Mouse (Mus musculus) MEL (cell line): ENCODE measurements around the gene Gm12355. TPM values are rescaled to one million over a fixed set of nuclear protein-coding genes. Genes with fewer than 3 reads are reported as not detected.

Experiments
- DNase-seq: peaks from one replicate; pipeline ENCODE4 v3.0.0; 2011; ENCODE audit warnings: low read depth, low spot score
- H3K27ac ChIP-seq: 2 replicates; pipeline ENCODE4 v1.5.1; 2012; ENCODE audit warnings: low read depth, mild to moderate bottlenecking, control low read depth, low read length, moderate library complexity; ENCODE audit not compliant: control insufficient read depth
- H3K27me3 ChIP-seq, 2 experiments: fragments of 150-350 bp in 1 of 2; sonication (generic) in 1 of 2; 2 replicates each; pipeline ENCODE4 v1.6.1; 2012; ENCODE audit warnings: low read length in 2 of 2, mild to moderate bottlenecking in 2 of 2, improper control_type of control experiment in 1 of 2, moderate library complexity in 1 of 2; ENCODE audit not compliant: insufficient read depth in 2 of 2, control insufficient read depth in 1 of 2
- H3K36me3 ChIP-seq, 2 experiments: 2 replicates each; pipeline ENCODE4 v1.6.1; 2012 to 2014; ENCODE audit warnings: low read length in 2 of 2, improper control_type of control experiment in 1 of 2, inconsistent platforms in 1 of 2, mild to moderate bottlenecking in 1 of 2; ENCODE audit not compliant: insufficient read depth in 2 of 2, control insufficient read depth in 1 of 2
- H3K4me1 ChIP-seq, 2 experiments: fragments of 150-350 bp in 1 of 2; sonication (generic) in 1 of 2; 2 replicates each; pipeline ENCODE4 v1.6.1; 2012; ENCODE audit warnings: low read length in 2 of 2, improper control_type of control experiment in 1 of 2, mild to moderate bottlenecking in 1 of 2; ENCODE audit not compliant: insufficient read depth in 2 of 2, control insufficient read depth in 1 of 2
- H3K4me3 ChIP-seq, 2 experiments: fragments of 150-350 bp in 1 of 2; sonication (generic) in 1 of 2; 2 replicates each; pipeline ENCODE4 v1.5.1; 2012; ENCODE audit warnings: low read depth in 2 of 2, low read length in 2 of 2, mild to moderate bottlenecking in 2 of 2, moderate library complexity in 2 of 2, control low read depth in 1 of 2, improper control_type of control experiment in 1 of 2; ENCODE audit not compliant: control insufficient read depth in 1 of 2, insufficient read depth in 1 of 2
- H3K79me2 ChIP-seq: 2 replicates; pipeline ENCODE4 v1.6.1; 2012; ENCODE audit warnings: mild to moderate bottlenecking, low read length, moderate library complexity; ENCODE audit not compliant: control insufficient read depth, poor library complexity, insufficient read depth
- H3K9ac ChIP-seq: 2 replicates; pipeline ENCODE4 v1.6.1; 2012; ENCODE audit warnings: low read depth, mild to moderate bottlenecking, control low read depth, low read length, moderate library complexity; ENCODE audit not compliant: control insufficient read depth, poor library complexity, severe bottlenecking
- H3K9me3 ChIP-seq: fragments of 150-350 bp; sonication (generic); replicated peaks from 2 replicates; pipeline ENCODE4 v1.6.1; 2012; ENCODE audit warnings: mild to moderate bottlenecking, low read length, improper control_type of control experiment, moderate library complexity; ENCODE audit not compliant: insufficient read depth
- BHLHE40 ChIP-seq: IDR thresholded peaks from 2 replicates; pipeline ENCODE4 v1.6.1; 2012; ENCODE audit warnings: low read depth, mild to moderate bottlenecking, inconsistent platforms, low read length, improper control_type of control experiment, borderline replicate concordance
- CHD1 ChIP-seq: IDR thresholded peaks from 2 replicates; pipeline ENCODE4 v1.6.1; 2012; ENCODE audit warnings: low read depth, mild to moderate bottlenecking, inconsistent platforms, low read length, improper control_type of control experiment
- CHD2 ChIP-seq: IDR thresholded peaks from 2 replicates; pipeline ENCODE4 v1.6.1; 2011; ENCODE audit warnings: low read length, improper control_type of control experiment
- E2F4 ChIP-seq: IDR thresholded peaks from 2 replicates; pipeline ENCODE4 v1.6.1; 2011; ENCODE audit warnings: low read depth, low read length, improper control_type of control experiment, borderline replicate concordance
- ELF1 ChIP-seq: IDR thresholded peaks from 2 replicates; pipeline ENCODE4 v1.6.1; 2014; ENCODE audit warnings: low read depth, mild to moderate bottlenecking, inconsistent platforms, low read length, improper control_type of control experiment, moderate library complexity
- EP300 ChIP-seq, 2 experiments: IDR thresholded peaks; 2 replicates each; pipeline ENCODE4 v1.6.1; 2011; ENCODE audit warnings: improper control_type of control experiment in 2 of 2, low read length in 2 of 2, low read depth in 1 of 2, mild to moderate bottlenecking in 1 of 2
- ETS1 ChIP-seq: IDR thresholded peaks from 2 replicates; pipeline ENCODE4 v1.6.1; 2012; ENCODE audit warnings: low read depth, mild to moderate bottlenecking, inconsistent platforms, low read length, improper control_type of control experiment, moderate library complexity
- GABPA ChIP-seq: IDR thresholded peaks from 2 replicates; pipeline ENCODE4 v1.6.1; 2012; ENCODE audit warnings: low read depth, mild to moderate bottlenecking, inconsistent platforms, low read length, improper control_type of control experiment, moderate library complexity
- GATA1 ChIP-seq: IDR thresholded peaks from 2 replicates; pipeline ENCODE4 v1.6.1; 2011; ENCODE audit warnings: low read depth, low read length, improper control_type of control experiment
- HCFC1 ChIP-seq: IDR thresholded peaks from 2 replicates; pipeline ENCODE4 v1.6.1; 2012; ENCODE audit warnings: low read depth, mild to moderate bottlenecking, inconsistent platforms, low read length, improper control_type of control experiment, moderate library complexity
- MAX ChIP-seq: IDR thresholded peaks from 2 replicates; pipeline ENCODE4 v1.6.1; 2011; ENCODE audit warnings: low read length, improper control_type of control experiment
- MAZ ChIP-seq: IDR thresholded peaks from 2 replicates; pipeline ENCODE4 v1.6.1; 2012; ENCODE audit warnings: low read depth, mild to moderate bottlenecking, inconsistent platforms, low read length, improper control_type of control experiment
- MEF2A ChIP-seq: IDR thresholded peaks from 2 replicates; pipeline ENCODE4 v1.6.1; 2014; ENCODE audit warnings: low read depth, mild to moderate bottlenecking, inconsistent platforms, low read length, improper control_type of control experiment; ENCODE audit not compliant: poor library complexity, insufficient replicate concordance, severe bottlenecking; ENCODE audit errors: extremely low read depth
- MYB ChIP-seq: IDR thresholded peaks from 2 replicates; pipeline ENCODE4 v1.6.1; 2011; ENCODE audit warnings: mild to moderate bottlenecking, low read depth, low read length, improper control_type of control experiment
- NELFE ChIP-seq: IDR thresholded peaks from 2 replicates; pipeline ENCODE4 v1.6.1; 2011; ENCODE audit warnings: low read depth, low read length, improper control_type of control experiment
- NRF1 ChIP-seq: IDR thresholded peaks from 2 replicates; pipeline ENCODE4 v1.6.1; 2014; ENCODE audit warnings: low read depth, mild to moderate bottlenecking, inconsistent platforms, low read length, improper control_type of control experiment, moderate library complexity; ENCODE audit not compliant: poor library complexity, insufficient read depth, severe bottlenecking
- POLR2A ChIP-seq, 2 experiments: IDR thresholded peaks; 2 replicates each; pipeline ENCODE4 v1.6.1; 2011 to 2012; ENCODE audit warnings: low read length in 2 of 2, mild to moderate bottlenecking in 2 of 2, control low read depth in 1 of 2, improper control_type of control experiment in 1 of 2, low read depth in 1 of 2, moderate library complexity in 1 of 2; ENCODE audit not compliant: control insufficient read depth in 1 of 2, insufficient read depth in 1 of 2, poor library complexity in 1 of 2
- POLR2AphosphoS2 ChIP-seq: IDR thresholded peaks from 2 replicates; pipeline ENCODE4 v1.6.1; 2011; ENCODE audit warnings: low read length, improper control_type of control experiment
- RCOR1 ChIP-seq: IDR thresholded peaks from 2 replicates; pipeline ENCODE4 v1.6.1; 2012; ENCODE audit warnings: low read depth, mild to moderate bottlenecking, inconsistent platforms, low read length, improper control_type of control experiment
- SIN3A ChIP-seq: IDR thresholded peaks from 2 replicates; pipeline ENCODE4 v1.6.1; 2012; ENCODE audit warnings: low read length, improper control_type of control experiment, inconsistent platforms
- SMC3 ChIP-seq: IDR thresholded peaks from 2 replicates; pipeline ENCODE4 v1.6.1; 2011; ENCODE audit warnings: low read depth, low read length, improper control_type of control experiment
- TAL1 ChIP-seq: IDR thresholded peaks from 2 replicates; pipeline ENCODE4 v1.6.1; 2012; ENCODE audit warnings: mild to moderate bottlenecking, inconsistent platforms, low read length, moderate library complexity, mixed read lengths
- TBP ChIP-seq: IDR thresholded peaks from 2 replicates; pipeline ENCODE4 v1.8.0; 2011; ENCODE audit warnings: low read depth, low read length, improper control_type of control experiment
- TCF12 ChIP-seq: IDR thresholded peaks from 2 replicates; pipeline ENCODE4 v1.6.1; 2014; ENCODE audit warnings: low read depth, mild to moderate bottlenecking, inconsistent platforms, low read length, improper control_type of control experiment, moderate library complexity
- polyA plus RNA-seq, 2 experiments: library from polyadenylated mRNA; stranded (reverse) in 1 of 2; unstranded in 1 of 2; fragments of >175 nt in 1 of 2; fragments of >200 nt in 1 of 2; gene quantifications; 2 replicates each; pipeline versions ENCODE4 v1.2.1 to v1.2.4; 2012; ENCODE audit warnings: low replicate concordance in 2 of 2, low read depth in 1 of 2; ENCODE audit not compliant: insufficient read length in 2 of 2, insufficient read depth in 1 of 2, missing spikeins in 1 of 2
- total RNA-seq: library from RNA; depleted of rRNA; stranded (reverse); fragments of 300-350 nt; gene quantifications from 2 replicates; pipeline ENCODE4 v1.2.3, GENCODE M21; 2012

Gene Gm12355
- total and polyA plus RNA-seq, 3 experiments: 0.58 to 3.4 TPM; not detected in 1

DNA sequence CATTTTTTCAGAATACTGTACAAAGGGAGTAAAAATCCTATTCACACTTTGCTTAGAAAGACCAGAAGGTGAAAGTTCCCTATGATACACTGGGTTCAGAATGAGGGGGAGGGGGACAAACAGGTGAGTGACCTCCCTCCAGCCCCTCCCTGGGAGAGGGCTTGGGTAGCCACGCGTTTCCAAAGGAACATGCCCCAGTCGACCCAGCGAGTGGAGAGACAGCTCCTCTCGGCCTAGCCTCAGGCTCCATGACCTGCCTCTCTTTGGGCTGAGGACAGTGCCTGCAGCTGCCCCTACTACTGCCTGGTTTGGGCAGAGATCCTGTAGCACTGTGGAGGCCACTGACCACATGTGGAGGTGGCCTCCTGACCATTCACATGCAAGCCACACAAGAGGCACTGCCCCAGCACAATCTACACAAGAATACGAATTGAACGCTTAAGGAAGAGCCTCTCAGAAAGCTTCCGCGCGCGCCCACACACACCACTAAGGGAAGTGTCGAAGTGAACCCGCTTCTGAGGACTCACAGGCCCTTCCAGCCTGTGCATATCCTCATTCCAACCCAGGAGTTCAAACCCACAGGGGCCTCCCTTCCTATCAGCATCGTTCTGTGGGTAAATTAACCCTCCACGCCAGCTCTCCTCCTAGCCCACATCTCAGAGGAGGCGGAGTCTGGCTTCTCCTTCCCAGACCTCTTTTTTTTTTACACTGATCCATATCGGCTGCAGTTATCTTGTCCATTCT is 44.0 kb downstream of the Gm12355 start (continued):
- TF ChIP-seq NRF1 (no peak), CHD2 (no peak), MAX (no peak), BHLHE40 (no peak)

DNA sequence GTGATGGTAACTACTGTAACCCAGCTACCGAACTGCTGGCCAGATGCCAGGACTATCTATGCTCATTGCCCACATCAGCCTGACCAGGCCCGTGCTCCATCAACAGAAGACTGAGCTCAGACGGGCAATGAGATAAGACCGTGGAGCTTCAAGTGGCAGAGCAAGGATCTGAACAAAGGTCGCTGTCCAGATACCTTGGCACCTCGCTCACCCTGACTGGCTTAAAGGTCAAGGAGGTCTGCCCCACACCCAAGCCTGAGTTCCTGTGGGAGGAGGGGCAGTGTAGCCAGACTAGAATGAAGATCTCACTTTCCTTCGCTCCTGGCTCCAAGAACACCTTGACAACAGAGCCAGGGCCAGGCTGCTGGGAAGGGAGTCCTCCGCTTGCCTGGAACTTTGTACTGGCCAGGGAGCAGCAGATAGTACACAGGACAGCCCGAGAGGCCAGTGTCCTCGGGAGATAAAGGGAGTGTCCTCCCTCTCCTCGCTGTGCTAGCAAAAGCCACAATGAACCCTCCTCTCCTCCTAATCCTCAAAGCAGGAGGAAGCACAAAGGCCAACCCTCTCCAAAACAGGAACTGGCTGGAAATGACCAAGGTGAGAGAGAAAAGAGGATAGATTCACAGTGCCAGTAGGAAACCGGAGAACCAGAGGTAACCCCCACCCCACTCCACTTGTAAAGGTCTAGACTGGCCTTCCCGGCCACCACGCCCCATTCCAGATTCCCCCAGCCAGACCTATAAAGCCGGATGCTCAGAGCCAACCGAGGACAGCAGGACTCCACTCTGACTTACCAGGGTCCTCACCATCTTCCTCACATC is 45.0 kb downstream of the Gm12355 start:
- Histone ChIP-seq H3K27me3 (no peaks in the 10 kb centered on the region), H3K9ac (peak overlapping the region; percentile 70), H3K4me3 (peak overlapping the region in 1 of 2 experiments; percentile 17; a peak in 1 of 4 replicates), H3K27ac (peak overlapping the region; percentile 99), H3K79me2 (peaks cover 15% of the 10 kb centered on the region), H3K4me1 (peaks cover 33 to 58% of the 10 kb centered on the region in 2 experiments), H3K36me3 (peaks cover 2 to 50% of the 10 kb centered on the region in 2 experiments; a peak in 3 of 4 replicates), H3K9me3 (no peaks in the 10 kb centered on the region)
- peak; percentile 91 for DNase-seq
- no peak for TF ChIP-seq MYB
- TF ChIP-seq E2F4: no peak
- TF ChIP-seq EP300 (IDR thresholded peaks at IDR 0.05; ENCODE audit: low read depth in 1 of 2, low read length in 2 of 2): peak; percentile 70 to 89
- peak; percentile 63 for TF ChIP-seq POLR2AphosphoS2
- TF ChIP-seq TCF12: peak; percentile 74
- TF ChIP-seq MAZ: peak; percentile 47
- TF ChIP-seq ELF1: no peak
- peak; percentile 87 for TF ChIP-seq BHLHE40
- TF ChIP-seq GABPA: no peak
- TF ChIP-seq SMC3: 0 out of 2 replicates have a peak, but pooled peaks have one; percentile 1
- peak in 1 of 2 experiments; percentile 38; a peak in 1 of 4 replicates for TF ChIP-seq POLR2A (IDR thresholded peaks at IDR 0.05; ENCODE audit: control insufficient read depth in 1 of 2, insufficient read depth in 1 of 2, low read depth in 1 of 2, low read length in 2 of 2, poor library complexity in 1 of 2)
- TF ChIP-seq TAL1: peak; percentile 85
- no peak for TF ChIP-seq NELFE
- TF ChIP-seq MAX: no peak; the same call in 1 of the 2 replicates
- TF ChIP-seq GATA1: peak; percentile 84
- peak; percentile 72 for TF ChIP-seq ETS1
- peak; percentile 10; the same call in 1 of the 2 replicates for TF ChIP-seq MEF2A
- peak; percentile 85; the same call in 1 of the 2 replicates for TF ChIP-seq CHD1
- TF ChIP-seq CHD2: no peak; the same call in 1 of the 2 replicates
- TF ChIP-seq TBP: 0 out of 2 replicates have a peak, but pooled peaks have one; percentile 37
- peak; percentile 60; the same call in 1 of the 2 replicates for TF ChIP-seq RCOR1
- no peak for TF ChIP-seq NRF1
- TF ChIP-seq HCFC1: no peak
- peak; percentile 21 for TF ChIP-seq SIN3A
